Mouse (Mus musculus) adrenal gland, postnatal 10 days (tissue): ENCODE results near the gene 2310079G19Rik. TPM values are rescaled to one million over a fixed set of nuclear protein-coding genes. Genes with fewer than 3 reads are reported as not detected.

Experiments used
- DNase-seq: peaks from one replicate; pipeline ENCODE4 v3.0.0; 2021; ENCODE audit warnings: mixed read lengths
- long read RNA-seq, 2 experiments: library from polyadenylated mRNA; stranded (forward); transcript quantifications; one replicate each; pipeline ENCODE4 v2.0.0; 2021
- total RNA-seq, 2 experiments: library from RNA; stranded (reverse); gene quantifications; 2 replicates each; pipeline ENCODE4 v1.2.3; 2021

2310079G19Rik gene
- total RNA-seq = not detected
- long read RNA-seq, experiment 1 = 0 reads
- long read RNA-seq, experiment 2 = 0 reads

DNA sequence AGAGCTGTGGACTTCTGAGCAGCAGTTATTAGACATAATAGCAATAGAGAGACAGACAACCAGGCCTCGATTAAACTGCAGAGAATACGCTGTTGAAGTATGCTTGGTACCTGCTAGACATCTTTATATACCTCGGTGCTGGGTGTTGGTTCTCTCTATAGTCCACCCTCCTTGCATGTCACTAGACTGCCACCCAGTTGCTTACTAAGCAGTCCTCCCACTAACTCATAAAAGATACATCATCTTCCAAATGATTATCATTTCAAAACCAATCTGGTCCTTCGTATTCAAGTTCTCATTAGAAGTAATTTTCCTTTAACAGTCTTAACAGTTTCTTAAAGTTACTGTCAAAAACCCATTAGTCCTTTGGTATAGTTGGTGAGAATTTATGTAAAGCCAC lies at the start of gene 2310079G19Rik:
Gene 2310079G19Rik, minus strand, starts transcription at position 101 of the 400 bp plus-strand sequence.
- no peak for DNase-seq

- DNase-seq = no peak
Measured at GRCm38 (mm10) chr16:88671571-88671970, 44.1 kb upstream of the 2310079G19Rik start, which contains the start of gene Krtap27-1. Gene Krtap27-1 (minus strand): TSS chr16:88671671.

GRCm38 (mm10) chr16:88657426-88657825 lies 30.0 kb upstream of the 2310079G19Rik start:
- no peak for DNase-seq

DNA sequence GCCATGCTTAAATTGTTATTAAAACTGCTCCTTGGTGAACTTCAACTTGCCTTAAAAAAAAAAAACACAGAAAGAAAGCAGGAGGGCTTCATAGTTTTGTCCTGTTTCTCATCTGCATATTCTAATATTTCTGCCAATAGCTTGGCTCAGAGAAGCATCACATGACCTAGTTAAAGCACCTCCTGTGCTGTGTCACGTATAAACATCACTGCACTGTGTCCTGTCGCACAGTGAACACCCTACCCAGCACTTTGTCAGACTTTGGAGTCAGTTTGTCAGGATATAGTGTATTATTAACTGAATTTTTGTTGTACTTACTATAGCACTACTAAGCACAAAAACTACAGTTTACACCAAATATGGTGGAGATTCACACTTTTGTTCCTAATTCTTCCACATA lies 24.5 kb upstream of the 2310079G19Rik start:
- DNase-seq = no peak

GRCm38 (mm10) chr16:88651082-88651481 lies 23.6 kb upstream of the 2310079G19Rik start:
- no peak for DNase-seq

DNA sequence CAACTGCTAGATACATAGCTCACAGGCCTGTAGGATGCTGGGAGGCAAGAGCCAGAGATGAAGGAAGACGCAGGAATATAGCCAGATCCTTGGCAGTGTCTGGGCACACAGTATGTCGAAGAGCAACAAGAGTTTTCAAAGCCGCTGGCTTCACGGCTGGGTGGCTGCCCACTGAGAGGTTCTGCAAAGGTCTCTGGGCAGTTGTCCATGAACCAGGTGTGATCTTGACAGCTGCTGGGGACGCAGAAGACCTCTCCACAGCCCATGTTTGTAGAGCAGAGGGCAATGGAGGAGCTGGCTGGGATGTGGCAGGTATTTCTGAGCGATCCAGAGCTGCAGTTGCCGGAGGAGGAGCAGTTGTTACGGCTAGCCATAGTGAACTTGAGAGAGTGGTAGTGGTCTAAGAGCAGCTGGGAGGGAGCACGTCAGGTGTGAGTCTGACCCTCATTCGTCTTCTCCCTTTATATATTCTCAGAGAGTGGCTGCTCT lies 19.9 kb upstream of the 2310079G19Rik start, which contains the start of gene Krtap26-1:
Gene Krtap26-1, minus strand, starts transcription at position 439 of the 489 bp plus-strand sequence.
- no peak for DNase-seq

- DNase-seq = no peak
Measured at GRCm38 (mm10) chr16:88646366-88647111, 19.1 kb upstream of the 2310079G19Rik start.

GRCm38 (mm10) chr16:88640053-88640452 lies 12.6 kb upstream of the 2310079G19Rik start:
- DNase-seq = no peak

DNA sequence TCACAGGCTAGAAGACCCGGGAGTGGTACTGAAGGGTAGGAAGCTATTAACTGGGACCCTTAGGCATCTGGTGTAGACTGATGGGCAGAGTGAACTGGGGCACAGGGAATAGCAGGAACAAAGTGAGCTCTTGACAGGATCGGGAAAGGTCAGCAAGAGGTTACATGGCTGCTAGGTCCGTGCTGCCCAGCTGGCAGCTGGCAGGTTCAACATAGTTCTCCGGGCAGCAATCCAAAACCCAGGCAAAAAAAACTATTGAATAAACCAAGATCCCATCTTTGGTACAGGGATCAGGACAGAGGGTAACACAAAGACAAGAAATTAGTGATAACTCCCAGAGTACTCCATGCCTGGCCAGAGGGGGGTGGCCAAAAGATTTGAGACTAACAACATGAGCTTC lies 7.7 kb upstream of the 2310079G19Rik start:
- peak; percentile 30 for DNase-seq

DNA sequence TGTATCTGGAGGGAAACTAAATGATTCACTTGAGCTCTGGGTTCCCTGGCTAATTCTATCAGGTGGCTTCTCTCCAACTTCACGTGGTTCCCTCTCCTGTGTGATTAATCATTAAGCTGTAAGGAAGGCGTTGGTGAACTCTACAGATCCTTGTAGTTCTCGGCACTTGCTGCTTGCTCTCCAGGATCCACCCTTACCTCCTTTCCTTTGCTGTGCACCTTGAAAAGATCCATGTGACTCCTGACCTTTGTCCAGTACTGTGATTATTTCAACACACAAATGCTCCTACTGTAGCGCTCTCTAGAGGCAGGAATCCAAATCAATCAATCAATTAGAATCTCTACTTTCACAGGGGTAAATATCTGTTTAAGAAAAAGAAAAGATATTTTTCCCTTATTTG lies 4.0 kb upstream of the 2310079G19Rik start:
- DNase-seq = no peak

DNA sequence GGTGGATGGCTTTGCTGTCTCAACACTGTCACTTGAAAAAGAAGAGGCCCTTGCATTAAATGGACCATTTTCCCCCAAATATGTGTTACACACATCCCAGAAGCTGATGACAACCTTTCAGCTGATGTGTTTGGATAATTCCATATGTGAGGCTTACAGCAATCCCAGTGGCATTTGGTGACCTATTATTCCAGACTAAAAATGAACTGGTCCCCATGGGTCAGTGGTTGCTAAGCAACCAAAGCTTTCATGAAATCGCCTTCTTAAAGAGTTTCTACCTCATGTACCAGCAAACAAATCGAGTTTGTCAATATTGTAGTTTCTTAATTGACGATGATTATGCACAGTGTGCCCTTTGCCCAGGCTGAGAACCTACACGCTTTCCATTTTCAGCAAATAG lies 14.8 kb downstream of the 2310079G19Rik start:
- DNase-seq = no peak

GRCm38 (mm10) chr16:88611922-88612321 lies 15.5 kb downstream of the 2310079G19Rik start, which contains the start of gene Krtap24-1:
Gene Krtap24-1 (minus strand): TSS chr16:88612279.
- no peak for DNase-seq

- no peak for DNase-seq
Measured at GRCm38 (mm10) chr16:88604570-88604969, 22.9 kb downstream of the 2310079G19Rik start.

- DNase-seq = no peak
Measured at GRCm38 (mm10) chr16:88602464-88602863, 25.0 kb downstream of the 2310079G19Rik start.

DNA sequence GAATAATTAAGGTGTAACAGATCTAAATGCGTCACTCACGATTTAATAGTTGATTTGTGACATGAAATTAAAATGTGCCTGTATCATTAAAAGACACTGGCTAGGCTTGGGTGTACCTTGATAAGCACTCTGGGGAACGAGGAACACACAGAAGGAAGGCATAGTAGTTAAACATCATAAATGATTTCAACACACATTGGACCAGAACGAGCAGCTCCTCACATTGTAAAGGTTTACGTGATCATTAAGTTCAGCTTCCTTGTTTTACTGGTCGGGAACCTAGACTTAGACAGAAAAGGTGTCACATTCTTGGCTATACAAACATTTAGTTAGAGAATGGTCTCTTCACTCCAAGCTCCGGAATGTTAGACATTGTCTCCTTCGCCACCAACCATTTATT lies 27.2 kb downstream of the 2310079G19Rik start:
- DNase-seq = no peak

DNA sequence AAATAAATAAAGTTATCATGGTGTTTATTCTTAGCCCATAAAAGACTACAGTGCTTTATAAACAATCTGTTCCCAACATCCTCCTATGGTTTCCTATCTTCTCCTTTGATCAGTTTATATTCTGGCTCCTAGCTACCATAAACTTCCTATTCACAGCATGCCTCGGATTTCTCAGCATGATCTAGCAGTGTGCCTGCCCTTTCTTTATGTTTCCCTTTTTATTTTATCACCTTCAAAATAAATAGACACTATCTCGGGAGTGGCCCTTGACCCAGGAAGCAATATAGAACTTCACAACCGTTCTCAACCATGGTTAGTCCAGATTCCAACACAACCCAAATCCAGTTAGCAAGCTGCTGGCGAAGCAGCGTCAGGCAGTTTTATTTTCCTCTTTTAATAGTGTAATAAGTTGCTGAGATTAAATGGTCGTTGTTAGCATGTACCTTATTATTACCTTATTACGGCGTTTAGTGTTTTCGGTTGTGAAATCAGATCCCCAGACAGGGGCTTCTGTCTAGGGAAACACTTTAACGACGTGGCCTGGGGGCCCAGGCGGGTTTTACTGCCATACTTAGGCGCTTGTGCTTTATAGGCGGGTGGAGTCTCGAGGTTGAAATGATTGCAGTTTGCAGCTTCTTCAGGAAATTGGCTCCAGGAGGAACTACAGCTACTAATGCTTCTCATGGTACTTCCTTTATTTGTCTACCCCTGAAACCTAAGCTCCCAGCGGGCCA lies 27.8 kb downstream of the 2310079G19Rik start:
- no peak for DNase-seq

DNA sequence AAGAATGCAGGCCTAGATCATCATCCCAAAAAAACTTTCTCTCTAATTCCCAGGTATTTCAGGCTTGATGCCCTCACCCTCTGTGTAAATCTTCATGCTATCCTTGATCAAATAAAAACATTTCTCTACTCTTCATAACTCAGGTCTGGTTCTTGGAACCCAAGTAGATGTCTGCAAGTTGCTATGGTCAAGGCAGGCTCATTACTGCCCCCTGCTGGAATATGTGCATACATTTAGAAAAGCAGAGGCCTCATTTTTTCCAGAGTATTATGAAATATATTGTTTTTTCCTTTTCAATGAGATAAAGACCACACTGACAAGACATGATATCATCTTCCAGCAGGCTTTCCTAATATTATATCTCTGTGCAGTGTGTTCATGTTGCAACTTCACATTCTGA lies 34.7 kb downstream of the 2310079G19Rik start:
- DNase-seq = peak; percentile 14

GRCm38 (mm10) chr16:88583338-88583737 lies 44.1 kb downstream of the 2310079G19Rik start:
- DNase-seq = no peak

Other genes with a start within 250 kb of the 2310079G19Rik start
- not detected for gene Cldn17, start 120.7 kb downstream of the 2310079G19Rik start, total RNA-seq
- not detected for gene Cldn8, start 64.5 kb downstream of the 2310079G19Rik start, total RNA-seq
- not detected for gene Krtap24-1, start 15.4 kb downstream of the 2310079G19Rik start, total RNA-seq
- not detected for gene Krtap26-1, start 20.1 kb upstream of the 2310079G19Rik start, total RNA-seq
- gene Krtap27-1, start 44.0 kb upstream of the 2310079G19Rik start, total RNA-seq = not detected
- not detected for gene 2310061N02Rik, start 80.3 kb upstream of the 2310079G19Rik start, total RNA-seq
- not detected for gene Krtap13-1, start 101.2 kb upstream of the 2310079G19Rik start, total RNA-seq
- not detected for gene Krtap13, start 124.0 kb upstream of the 2310079G19Rik start, total RNA-seq
- gene 2310034C09Rik, start 131.2 kb upstream of the 2310079G19Rik start, total RNA-seq = not detected
- not detected for gene 2310057N15Rik, start 146.5 kb upstream of the 2310079G19Rik start, total RNA-seq
- gene Gm5965, start 150.2 kb upstream of the 2310079G19Rik start, total RNA-seq = not detected
- gene Gm20741, start 184.6 kb upstream of the 2310079G19Rik start, total RNA-seq = not detected
- gene Krtap15, start 192.5 kb upstream of the 2310079G19Rik start, total RNA-seq = not detected
- gene Krtap14, start 198.5 kb upstream of the 2310079G19Rik start, total RNA-seq = not detected
- not detected for gene Krtap19-1, start 241.7 kb upstream of the 2310079G19Rik start, total RNA-seq
- not detected for gene Krtap19-2, start 246.6 kb upstream of the 2310079G19Rik start, total RNA-seq